Mouse (Mus musculus): ENCODE measurements around the gene Pebp1. TPM values are rescaled to one million over a fixed set of nuclear protein-coding genes. Genes with fewer than 3 reads are reported as not detected.

Pebp1 gene
- polyA plus RNA-seq, 1 experiment from 2014 or later = 129 TPM

GRCm38 (mm10) chr5:117314587-117315428 lies 27.4 kb upstream of the Pebp1 start:
- ATAC-seq (no peak), DNase-seq (no peak)
- Histone ChIP-seq H3K4me2 (ENCODE audit: low read depth, low read length) (no peak overlapping the region), H3K9ac (replicated peaks) (no peak overlapping the region), H3K36me3 (replicated peaks; ENCODE audit: insufficient read depth, low read length) (no peaks in the 10 kb centered on the region), H3K4me3 (ENCODE audit: low read depth, low read length) (no peak overlapping the region), H3K27ac (ENCODE audit: low read depth) (no peak overlapping the region), H3K4me1 (ENCODE audit: insufficient read depth) (peaks cover 4% of the 10 kb centered on the region), H3K9me3 (ENCODE audit: low read length) (no peaks in the 10 kb centered on the region), H3K27me3 (ENCODE audit: insufficient read depth, low read length) (peaks cover 14% of the 10 kb centered on the region; the same call in 1 of the 2 replicates)
- no peak for TF ChIP-seq EP300 (IDR thresholded peaks at IDR 0.05; ENCODE audit: low read depth)
- no peak for TF ChIP-seq CTCF (IDR thresholded peaks at IDR 0.05; ENCODE audit: low read depth)
- WGBS (ENCODE audit: insufficient replicate concordance) = 45% methylated on average over 9 of the region's 9 CpGs

GRCm38 (mm10) chr5:117313909-117314308 lies 26.5 kb upstream of the Pebp1 start:
- 39% methylated on average over 10 of the region's 10 CpGs for WGBS (ENCODE audit: insufficient replicate concordance)
- Histone ChIP-seq H3K27me3 (ENCODE audit: insufficient read depth, low read length) (peaks cover 9% of the 10 kb centered on the region; the same call in 1 of the 2 replicates), H3K27ac (ENCODE audit: low read depth) (no peak overlapping the region), H3K4me2 (ENCODE audit: low read depth, low read length) (peak overlapping the region; percentile 59), H3K9ac (replicated peaks) (no peak overlapping the region), H3K36me3 (replicated peaks; ENCODE audit: insufficient read depth, low read length) (no peaks in the 10 kb centered on the region), H3K4me1 (ENCODE audit: insufficient read depth) (peaks cover 3% of the 10 kb centered on the region), H3K9me3 (ENCODE audit: low read length) (no peaks in the 10 kb centered on the region), H3K4me3 (ENCODE audit: low read depth, low read length) (peak overlapping the region; percentile 21; the same call in 1 of the 2 replicates)
- ATAC-seq (no peak), DNase-seq (no peak)
- TF ChIP-seq CTCF (IDR thresholded peaks at IDR 0.05; ENCODE audit: low read depth) (no peak), EP300 (IDR thresholded peaks at IDR 0.05; ENCODE audit: low read depth) (no peak)

GRCm38 (mm10) chr5:117313420-117313819 lies 26.0 kb upstream of the Pebp1 start:
- Histone ChIP-seq H3K27ac (ENCODE audit: low read depth) (no peak overlapping the region), H3K27me3 (ENCODE audit: insufficient read depth, low read length) (peaks cover 5% of the 10 kb centered on the region; the same call in 1 of the 2 replicates), H3K9me3 (ENCODE audit: low read length) (no peaks in the 10 kb centered on the region), H3K9ac (replicated peaks) (no peak overlapping the region), H3K36me3 (replicated peaks; ENCODE audit: insufficient read depth, low read length) (no peaks in the 10 kb centered on the region), H3K4me2 (ENCODE audit: low read depth, low read length) (peak overlapping the region; percentile 59), H3K4me3 (ENCODE audit: low read depth, low read length) (peak overlapping the region; percentile 21; the same call in 1 of the 2 replicates), H3K4me1 (ENCODE audit: insufficient read depth) (no peaks in the 10 kb centered on the region; the same call in 1 of the 2 replicates)
- DNase-seq = peak; percentile 62
- TF ChIP-seq CTCF (IDR thresholded peaks at IDR 0.05; ENCODE audit: low read depth) (no peak), EP300 (IDR thresholded peaks at IDR 0.05; ENCODE audit: low read depth) (no peak)
- no peak for ATAC-seq
- 19% methylated on average over 13 of the region's 14 CpGs for WGBS (ENCODE audit: insufficient replicate concordance)

- TF ChIP-seq EP300 (IDR thresholded peaks at IDR 0.05; ENCODE audit: low read depth) (no peak), CTCF (IDR thresholded peaks at IDR 0.05; ENCODE audit: low read depth) (peak; percentile 88)
- DNase-seq (peak; percentile 83), ATAC-seq (peak; percentile 70)
- Histone ChIP-seq H3K4me1 (ENCODE audit: insufficient read depth) (no peaks in the 10 kb centered on the region), H3K27me3 (ENCODE audit: insufficient read depth, low read length) (no peaks in the 10 kb centered on the region), H3K9ac (replicated peaks) (no peak overlapping the region), H3K4me3 (ENCODE audit: low read depth, low read length) (no peak overlapping the region), H3K9me3 (ENCODE audit: low read length) (0 out of 2 replicates have a peak, but pooled peaks cover 3% of the 10 kb centered on the region), H3K4me2 (ENCODE audit: low read depth, low read length) (no peak overlapping the region), H3K36me3 (replicated peaks; ENCODE audit: insufficient read depth, low read length) (no peaks in the 10 kb centered on the region), H3K27ac (ENCODE audit: low read depth) (no peak overlapping the region)
- WGBS (ENCODE audit: insufficient replicate concordance) = 28% methylated on average over 11 of the region's 11 CpGs
Measured at GRCm38 (mm10) chr5:117307699-117308098, 20.3 kb upstream of the Pebp1 start.

- Histone ChIP-seq H3K9ac (replicated peaks) (no peak overlapping the region), H3K36me3 (replicated peaks; ENCODE audit: insufficient read depth, low read length) (no peaks in the 10 kb centered on the region), H3K4me2 (ENCODE audit: low read depth, low read length) (no peak overlapping the region), H3K27ac (ENCODE audit: low read depth) (no peak overlapping the region), H3K4me1 (ENCODE audit: insufficient read depth) (no peaks in the 10 kb centered on the region), H3K9me3 (ENCODE audit: low read length) (0 out of 2 replicates have a peak, but pooled peaks cover 3% of the 10 kb centered on the region), H3K27me3 (ENCODE audit: insufficient read depth, low read length) (no peaks in the 10 kb centered on the region), H3K4me3 (ENCODE audit: low read depth, low read length) (no peak overlapping the region)
- no peak for TF ChIP-seq EP300 (IDR thresholded peaks at IDR 0.05; ENCODE audit: low read depth)
- 0 out of 2 replicates have a peak, but pooled peaks have one; percentile 7 for TF ChIP-seq CTCF (IDR thresholded peaks at IDR 0.05; ENCODE audit: low read depth)
- no peak for DNase-seq
- no peak for ATAC-seq
- WGBS (ENCODE audit: insufficient replicate concordance) = 76% methylated on average over 2 of the region's 2 CpGs
Measured at GRCm38 (mm10) chr5:117306826-117307225, 19.4 kb upstream of the Pebp1 start.

GRCm38 (mm10) chr5:117305754-117306153 lies 18.3 kb upstream of the Pebp1 start:
- DNase-seq = no peak
- H3K27me3 ChIP-seq (ENCODE audit: insufficient read depth, low read length) = no peaks in the 10 kb centered on the region
- no peak for ATAC-seq
- H3K27ac ChIP-seq (ENCODE audit: low read depth) = no peak overlapping the region
- no peaks in the 10 kb centered on the region for H3K36me3 ChIP-seq (replicated peaks; ENCODE audit: insufficient read depth, low read length)
- WGBS (ENCODE audit: insufficient replicate concordance) = 79% methylated on average over 5 of the region's 5 CpGs
- H3K9me3 ChIP-seq (ENCODE audit: low read length) = 0 out of 2 replicates have a peak, but pooled peaks cover 3% of the 10 kb centered on the region
- no peak overlapping the region for H3K4me3 ChIP-seq (ENCODE audit: low read depth, low read length)
- no peak for TF ChIP-seq CTCF (IDR thresholded peaks at IDR 0.05; ENCODE audit: low read depth)
- TF ChIP-seq EP300 (IDR thresholded peaks at IDR 0.05; ENCODE audit: low read depth) = no peak
- no peak overlapping the region for H3K4me2 ChIP-seq (ENCODE audit: low read depth, low read length)
- H3K9ac ChIP-seq (replicated peaks) = no peak overlapping the region
- H3K4me1 ChIP-seq (ENCODE audit: insufficient read depth) = no peaks in the 10 kb centered on the region

Measured in liver, postnatal 0 days (tissue).